ENCODE assay signal across 7 mouse cellular contexts in the genomic region with DNA sequence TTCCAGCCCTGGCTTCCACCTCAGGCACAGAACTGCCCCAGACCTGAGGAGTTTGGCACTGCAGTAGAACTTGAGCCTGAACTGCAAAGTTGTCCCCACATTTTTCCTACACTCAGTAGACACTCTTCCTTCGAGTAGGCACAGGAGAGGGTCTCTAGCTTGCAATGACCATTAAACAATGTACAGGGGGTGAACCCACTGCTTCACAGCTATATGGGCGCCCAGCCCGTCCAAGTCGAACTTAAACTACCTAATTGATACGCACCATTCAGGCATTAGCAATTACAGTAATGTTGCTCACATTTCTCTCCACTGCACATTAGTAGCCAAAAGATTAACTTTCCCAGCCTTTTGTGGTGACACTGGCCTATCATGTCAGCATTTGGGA. TPM values are rescaled to one million over a fixed set of nuclear protein-coding genes. Genes with fewer than 3 reads are reported as not detected.
DNase-seq lines count a peak whose midpoint lies in the region; ATAC-seq lines count a peak whose summit lies in the region.

No protein-coding gene starts in this region.

- no peak; the same call in 1 of the 2 replicates for ATAC-seq in megakaryocyte, adult 5-6 weeks (ENCODE audit: poor library complexity, severe bottlenecking)
- no peak for ATAC-seq in forebrain, embryonic 14.5 days
- peak; percentile 8; the same call in 1 of the 2 replicates for ATAC-seq in liver, embryonic 11.5 days (replicated peaks; ENCODE audit: low FRiP score)
- ATAC-seq in stomach, embryonic 16.5 days (ENCODE audit: insufficient read depth, low FRiP score): no peak

- H3K27me3 ChIP-seq in megakaryocyte, embryonic 14.5 days (replicated peaks): no peaks in the 10 kb centered on the region
- H3K27me3 ChIP-seq in forebrain, embryonic 14.5 days (replicated peaks; ENCODE audit: control insufficient read depth, insufficient read depth, low read length): no peaks in the 10 kb centered on the region
- H3K27me3 ChIP-seq in liver, embryonic 11.5 days (replicated peaks; ENCODE audit: control insufficient read depth, insufficient read depth, low read length): no peaks in the 10 kb centered on the region
- H3K27me3 ChIP-seq in stomach, embryonic 16.5 days (ENCODE audit: control insufficient read depth, insufficient read depth, low read length): no peaks in the 10 kb centered on the region

- DNase-seq in forebrain, embryonic 14.5 days (ENCODE audit: low spot score): no peak
- DNase-seq in liver, embryonic 11.5 days (ENCODE audit: low spot score): no peak
- no peak for DNase-seq in left cerebral cortex, postnatal 36 days (ENCODE audit: low spot score in 2 of 2)
- no peak for DNase-seq in urinary bladder, postnatal 25 days (ENCODE audit: low spot score)

- intact Hi-C loops in left cerebral cortex, postnatal 36 days (cut with DNase I): no loop called here

- H3K9me3 ChIP-seq in megakaryocyte, embryonic 14.5 days: peaks cover 5% of the 10 kb centered on the region
- peaks cover 8% of the 10 kb centered on the region for H3K9me3 ChIP-seq in forebrain, embryonic 14.5 days (replicated peaks; ENCODE audit: control insufficient read depth, low read length)
- 0 out of 2 replicates have a peak, but pooled peaks cover 2% of the 10 kb centered on the region for H3K9me3 ChIP-seq in liver, embryonic 11.5 days (ENCODE audit: control insufficient read depth, low read length)
- peaks cover 6% of the 10 kb centered on the region for H3K9me3 ChIP-seq in stomach, embryonic 16.5 days (replicated peaks; ENCODE audit: control insufficient read depth, low read length)

- peaks cover 18% of the 10 kb centered on the region for H3K4me1 ChIP-seq in megakaryocyte, embryonic 14.5 days
- H3K4me1 ChIP-seq in forebrain, embryonic 14.5 days (ENCODE audit: control insufficient read depth, insufficient read depth, low read length): no peaks in the 10 kb centered on the region
- no peaks in the 10 kb centered on the region for H3K4me1 ChIP-seq in liver, embryonic 11.5 days (replicated peaks; ENCODE audit: control insufficient read depth, insufficient read depth, low read length)
- H3K4me1 ChIP-seq in stomach, embryonic 16.5 days (ENCODE audit: control insufficient read depth, insufficient read depth, low read length): no peaks in the 10 kb centered on the region

- 64% methylated on average over 5 of the region's 5 CpGs for WGBS in forebrain, embryonic 14.5 days
- 67% methylated on average over 5 of the region's 5 CpGs for WGBS in liver, embryonic 11.5 days
- 67% methylated on average over 5 of the region's 5 CpGs for WGBS in stomach, embryonic 16.5 days

- peak overlapping the region; percentile 94 for H3K4me3 ChIP-seq in megakaryocyte, embryonic 14.5 days (replicated peaks)
- H3K4me3 ChIP-seq in forebrain, embryonic 14.5 days (ENCODE audit: low read depth, low read length): peak overlapping the region; percentile 76
- peak overlapping the region; percentile 69 for H3K4me3 ChIP-seq in liver, embryonic 11.5 days (ENCODE audit: low read depth, low read length)
- peak overlapping the region; percentile 61 for H3K4me3 ChIP-seq in stomach, embryonic 16.5 days (replicated peaks; ENCODE audit: low read length)

- H3K36me3 ChIP-seq in megakaryocyte, embryonic 14.5 days (replicated peaks; ENCODE audit: low read length): peaks cover 2% of the 10 kb centered on the region
- H3K36me3 ChIP-seq in forebrain, embryonic 14.5 days (ENCODE audit: control insufficient read depth, insufficient read depth, low read length): no peaks in the 10 kb centered on the region
- H3K36me3 ChIP-seq in liver, embryonic 11.5 days (ENCODE audit: control insufficient read depth, insufficient read depth, low read length): 0 out of 2 replicates have a peak, but pooled peaks cover 3% of the 10 kb centered on the region
- peaks cover 6% of the 10 kb centered on the region for H3K36me3 ChIP-seq in stomach, embryonic 16.5 days (ENCODE audit: control insufficient read depth, insufficient read depth, low read length)

- H3K27ac ChIP-seq in forebrain, embryonic 14.5 days (ENCODE audit: low read depth, low read length): peak overlapping the region; percentile 88; the same call in 1 of the 2 replicates
- no peak overlapping the region for H3K27ac ChIP-seq in liver, embryonic 11.5 days (ENCODE audit: low read depth, low read length)
- peak overlapping the region; percentile 47; the same call in 1 of the 2 replicates for H3K27ac ChIP-seq in stomach, embryonic 16.5 days (ENCODE audit: low read length)

- H3K9ac ChIP-seq in forebrain, embryonic 14.5 days (ENCODE audit: low read length): peak overlapping the region; percentile 86
- H3K9ac ChIP-seq in liver, embryonic 11.5 days (ENCODE audit: low read depth, low read length): no peak overlapping the region
- H3K9ac ChIP-seq in stomach, embryonic 16.5 days (ENCODE audit: low read length): peak overlapping the region; percentile 74

- H3K4me2 ChIP-seq in forebrain, embryonic 14.5 days (ENCODE audit: low read length): peak overlapping the region; percentile 60
- peak overlapping the region; percentile 66 for H3K4me2 ChIP-seq in liver, embryonic 11.5 days
- H3K4me2 ChIP-seq in stomach, embryonic 16.5 days (ENCODE audit: low read depth, low read length): peak overlapping the region; percentile 72

RNA-seq across cellular contexts. Expression of a gene that starts 0.3 kb away (rescaled TPM):
- polyA plus RNA-seq in megakaryocyte, embryonic 14.5 days (2012; ENCODE audit: insufficient read depth, low replicate concordance): 0.17 TPM in 1 of 2 replicates, not detected in the other
- total RNA-seq in megakaryocyte, adult 5-6 weeks (2015): 3.1 and 3.2 TPM in 2 replicates
- 3.3 TPM in 2 replicates for total RNA-seq in megakaryocyte, adult 5-6 weeks (2017)
- 20.0 and 23.8 TPM in 2 replicates for polyA plus RNA-seq in forebrain, embryonic 14.5 days (2014; fragmentation: Nextera tagmentation; extraction: Ambion mirVana)
- 6.5 and 6.8 TPM in 2 replicates for polyA plus RNA-seq in liver, embryonic 11.5 days (2014; fragmentation: Nextera tagmentation; extraction: Ambion mirVana)
- polyA plus RNA-seq in stomach, embryonic 16.5 days (2015; fragmentation: Nextera tagmentation; extraction: Ambion mirVana): 14.5 and 15.2 TPM in 2 replicates
- 10 to 100 TPM; 18.8 to 22.3 TPM for total RNA-seq in left cerebral cortex, postnatal 36 days (2021)
